Mouse (Mus musculus): Measurements from ENCODE around the gene Prim1. TPM values are rescaled to one million over a fixed set of nuclear protein-coding genes. Genes with fewer than 3 reads are reported as not detected.

Gene Prim1
- 27.3 and 27.4 TPM in 2 replicates for polyA plus RNA-seq (2015; fragmentation: Nextera tagmentation; extraction: Ambion mirVana)

- ATAC-seq (ENCODE audit: low FRiP score, low TSS enrichment), result peak; percentile 90
- 0 out of 2 replicates have a peak, but pooled peaks cover 2% of the 10 kb centered on the region for H3K4me1 ChIP-seq (replicated peaks; ENCODE audit: control insufficient read depth, insufficient read depth)
- peak within 1 kb of the TSS; percentile 61 for H3K4me3 ChIP-seq (ENCODE audit: low read depth, low read length)
- H3K9ac ChIP-seq (ENCODE audit: low read length), result peak within 1 kb of the TSS; percentile 62
- 0 out of 2 replicates have a peak within 1 kb of the TSS, but pooled peaks have one; percentile 45 for H3K27ac ChIP-seq (replicated peaks)
- DNase-seq (ENCODE audit: low spot score), result peak; percentile 87
- H3K9me3 ChIP-seq (ENCODE audit: control insufficient read depth, low read length), result no peaks in the 10 kb centered on the region
- 2% methylated on average over 31 of the region's 31 CpGs for WGBS
- H3K27me3 ChIP-seq (ENCODE audit: control insufficient read depth, insufficient read depth, low read length), result no peaks in the 10 kb centered on the region
- H3K4me2 ChIP-seq (replicated peaks; ENCODE audit: low read depth), result peak within 1 kb of the TSS; percentile 71
- TF ChIP-seq CTCF (IDR thresholded peaks at IDR 0.05; ENCODE audit: low read depth) (no peak), EP300 (optimal IDR thresholded peaks at IDR 0.05) (no peak)
- H3K36me3 ChIP-seq (ENCODE audit: control insufficient read depth, insufficient read depth, low read length), result no peaks in the 10 kb centered on the region
These were observed at the start of gene Prim1 for GRCm38 (mm10) chr10:128015068-128015934. Gene Prim1, plus strand, starts transcription at chr10:128015168.

GRCm38 (mm10) chr10:127966506-127966905 lies 48.5 kb upstream of the Prim1 start:
- H3K4me3 ChIP-seq (ENCODE audit: low read depth, low read length), result no peak overlapping the region
- H3K27me3 ChIP-seq (ENCODE audit: control insufficient read depth, insufficient read depth, low read length), result no peaks in the 10 kb centered on the region
- no peak for TF ChIP-seq CTCF (IDR thresholded peaks at IDR 0.05; ENCODE audit: low read depth)
- TF ChIP-seq EP300 (optimal IDR thresholded peaks at IDR 0.05), result no peak
- no peak; the same call in 1 of the 2 replicates for ATAC-seq (ENCODE audit: low FRiP score, low TSS enrichment)
- H3K27ac ChIP-seq (replicated peaks), result no peak overlapping the region
- no peaks in the 10 kb centered on the region for H3K36me3 ChIP-seq (ENCODE audit: control insufficient read depth, insufficient read depth, low read length)
- no peak for DNase-seq (ENCODE audit: low spot score)
- no peaks in the 10 kb centered on the region for H3K9me3 ChIP-seq (ENCODE audit: control insufficient read depth, low read length)
- no peak overlapping the region for H3K4me2 ChIP-seq (replicated peaks; ENCODE audit: low read depth)
- WGBS, result 81% methylated on average over 6 of the region's 6 CpGs
- H3K9ac ChIP-seq (ENCODE audit: low read length), result no peak overlapping the region
- H3K4me1 ChIP-seq (replicated peaks; ENCODE audit: control insufficient read depth, insufficient read depth), result no peaks in the 10 kb centered on the region

GRCm38 (mm10) chr10:127969820-127970219 lies 45.1 kb upstream of the Prim1 start:
- peak; percentile 39 for DNase-seq (ENCODE audit: low spot score)
- peak; percentile 66; the same call in 1 of the 2 replicates for ATAC-seq (ENCODE audit: low FRiP score, low TSS enrichment)
- Histone ChIP-seq H3K27ac (replicated peaks) (peak overlapping the region; percentile 45; the same call in 1 of the 2 replicates), H3K27me3 (ENCODE audit: control insufficient read depth, insufficient read depth, low read length) (no peaks in the 10 kb centered on the region), H3K4me2 (replicated peaks; ENCODE audit: low read depth) (no peak overlapping the region), H3K9me3 (ENCODE audit: control insufficient read depth, low read length) (no peaks in the 10 kb centered on the region), H3K4me3 (ENCODE audit: low read depth, low read length) (no peak overlapping the region), H3K4me1 (replicated peaks; ENCODE audit: control insufficient read depth, insufficient read depth) (no peaks in the 10 kb centered on the region), H3K36me3 (ENCODE audit: control insufficient read depth, insufficient read depth, low read length) (no peaks in the 10 kb centered on the region), H3K9ac (ENCODE audit: low read length) (no peak overlapping the region)
- WGBS, result 36% methylated on average over 4 of the region's 4 CpGs
- no peak for TF ChIP-seq EP300 (optimal IDR thresholded peaks at IDR 0.05)
- TF ChIP-seq CTCF (IDR thresholded peaks at IDR 0.05; ENCODE audit: low read depth), result no peak

DNA sequence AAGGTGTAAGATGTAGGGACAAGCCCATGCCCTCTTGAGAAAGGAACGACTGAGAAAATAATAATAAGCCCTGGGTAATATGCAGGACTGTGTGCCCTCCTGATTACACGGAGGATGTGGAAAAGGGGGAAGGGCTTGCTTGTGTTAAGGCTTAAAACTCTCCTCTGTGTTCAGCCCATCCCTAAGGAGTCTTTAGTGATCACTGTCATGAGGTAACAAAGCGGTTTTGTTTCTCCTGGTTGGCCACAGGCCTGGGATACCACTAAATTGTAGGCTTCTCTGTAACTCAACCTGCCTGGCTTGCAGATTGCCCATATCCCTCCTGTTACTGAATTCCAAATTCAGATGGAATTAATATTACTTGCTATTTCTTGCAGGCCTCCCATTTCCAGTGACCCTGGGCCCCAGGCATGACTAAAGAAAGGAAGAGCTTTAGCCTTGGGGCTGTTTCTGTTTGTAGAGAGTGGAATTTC lies 44.6 kb upstream of the Prim1 start:
- no peak overlapping the region for H3K9ac ChIP-seq (ENCODE audit: low read length)
- H3K4me2 ChIP-seq (replicated peaks; ENCODE audit: low read depth), result no peak overlapping the region
- no peaks in the 10 kb centered on the region for H3K27me3 ChIP-seq (ENCODE audit: control insufficient read depth, insufficient read depth, low read length)
- H3K9me3 ChIP-seq (ENCODE audit: control insufficient read depth, low read length), result no peaks in the 10 kb centered on the region
- H3K4me1 ChIP-seq (replicated peaks; ENCODE audit: control insufficient read depth, insufficient read depth), result no peaks in the 10 kb centered on the region
- DNase-seq (ENCODE audit: low spot score) (no peak), ATAC-seq (ENCODE audit: low FRiP score, low TSS enrichment) (no peak)
- no peaks in the 10 kb centered on the region for H3K36me3 ChIP-seq (ENCODE audit: control insufficient read depth, insufficient read depth, low read length)
- no peak overlapping the region for H3K4me3 ChIP-seq (ENCODE audit: low read depth, low read length)
- 33% methylated on average over 3 of the region's 3 CpGs for WGBS
- peak overlapping the region; percentile 45 for H3K27ac ChIP-seq (replicated peaks)
- TF ChIP-seq CTCF (IDR thresholded peaks at IDR 0.05; ENCODE audit: low read depth) (no peak), EP300 (optimal IDR thresholded peaks at IDR 0.05) (no peak)

GRCm38 (mm10) chr10:127971135-127971534 lies 43.8 kb upstream of the Prim1 start:
- Histone ChIP-seq H3K27ac (replicated peaks) (no peak overlapping the region), H3K27me3 (ENCODE audit: control insufficient read depth, insufficient read depth, low read length) (no peaks in the 10 kb centered on the region), H3K4me3 (ENCODE audit: low read depth, low read length) (no peak overlapping the region), H3K9me3 (ENCODE audit: control insufficient read depth, low read length) (no peaks in the 10 kb centered on the region), H3K9ac (ENCODE audit: low read length) (no peak overlapping the region), H3K36me3 (ENCODE audit: control insufficient read depth, insufficient read depth, low read length) (no peaks in the 10 kb centered on the region), H3K4me1 (replicated peaks; ENCODE audit: control insufficient read depth, insufficient read depth) (no peaks in the 10 kb centered on the region), H3K4me2 (replicated peaks; ENCODE audit: low read depth) (no peak overlapping the region)
- ATAC-seq (ENCODE audit: low FRiP score, low TSS enrichment), result no peak
- no peak for TF ChIP-seq EP300 (optimal IDR thresholded peaks at IDR 0.05)
- TF ChIP-seq CTCF (IDR thresholded peaks at IDR 0.05; ENCODE audit: low read depth), result peak; percentile 44
- no peak for DNase-seq (ENCODE audit: low spot score)
- WGBS, result 68% methylated on average over 3 of the region's 3 CpGs

DNA sequence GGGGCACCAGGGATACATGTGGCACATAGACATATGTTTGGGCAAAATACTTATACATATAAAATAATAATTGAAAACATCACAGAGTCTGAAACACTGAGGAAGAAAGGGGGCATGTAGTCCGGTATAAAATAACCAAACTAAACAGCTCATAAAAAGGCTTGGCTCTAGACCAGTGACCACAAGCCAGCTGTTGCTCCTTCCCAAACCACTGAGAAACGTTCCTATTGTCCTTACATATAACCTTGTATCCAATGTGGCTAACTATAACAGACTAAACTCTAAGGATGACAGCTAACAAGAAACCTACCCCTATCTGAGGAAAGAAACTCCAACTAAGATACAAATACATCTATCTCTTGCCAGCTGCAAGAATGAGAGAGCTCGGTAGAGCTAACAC lies 40.9 kb upstream of the Prim1 start:
- Histone ChIP-seq H3K9me3 (ENCODE audit: control insufficient read depth, low read length) (no peaks in the 10 kb centered on the region), H3K27me3 (ENCODE audit: control insufficient read depth, insufficient read depth, low read length) (no peaks in the 10 kb centered on the region), H3K36me3 (ENCODE audit: control insufficient read depth, insufficient read depth, low read length) (no peaks in the 10 kb centered on the region), H3K27ac (replicated peaks) (no peak overlapping the region), H3K4me3 (ENCODE audit: low read depth, low read length) (no peak overlapping the region), H3K9ac (ENCODE audit: low read length) (no peak overlapping the region), H3K4me2 (replicated peaks; ENCODE audit: low read depth) (no peak overlapping the region), H3K4me1 (replicated peaks; ENCODE audit: control insufficient read depth, insufficient read depth) (no peaks in the 10 kb centered on the region)
- WGBS, result 70% methylated on average over 3 of the region's 3 CpGs
- TF ChIP-seq CTCF (IDR thresholded peaks at IDR 0.05; ENCODE audit: low read depth), result no peak
- no peak for TF ChIP-seq EP300 (optimal IDR thresholded peaks at IDR 0.05)
- ATAC-seq (ENCODE audit: low FRiP score, low TSS enrichment) (no peak), DNase-seq (ENCODE audit: low spot score) (no peak)
